Mouse (Mus musculus) spleen, postnatal 36 days (tissue): Measurements from ENCODE around the gene Mtrex.
A peak's percentile ranks its signal among the peaks of the same experiment; 100 is the strongest.

Experiments used
- DNase-seq, 2 experiments: peaks; one replicate each; pipeline ENCODE4 v3.0.0; 2022; ENCODE audit warnings: low spot score in 2 of 2, mixed read lengths in 1 of 2

The Mtrex gene

GRCm38 (mm10) chr13:112927287-112928001 is at the start of gene Mtrex, which contains the start of gene Dhx29:
Mtrex (minus strand) TSS chr13:112927398.
Dhx29 (plus strand) TSS chr13:112927454.
- peak; percentile 96 to 97 for DNase-seq

GRCm38 (mm10) chr13:112976720-112977119 is 49.5 kb upstream of the Mtrex start:
- no peak for DNase-seq

GRCm38 (mm10) chr13:112967267-112967666 is 40.1 kb upstream of the Mtrex start:
- no peak for DNase-seq

GRCm38 (mm10) chr13:112964421-112964820 is 37.2 kb upstream of the Mtrex start:
- DNase-seq: no peak

DNA sequence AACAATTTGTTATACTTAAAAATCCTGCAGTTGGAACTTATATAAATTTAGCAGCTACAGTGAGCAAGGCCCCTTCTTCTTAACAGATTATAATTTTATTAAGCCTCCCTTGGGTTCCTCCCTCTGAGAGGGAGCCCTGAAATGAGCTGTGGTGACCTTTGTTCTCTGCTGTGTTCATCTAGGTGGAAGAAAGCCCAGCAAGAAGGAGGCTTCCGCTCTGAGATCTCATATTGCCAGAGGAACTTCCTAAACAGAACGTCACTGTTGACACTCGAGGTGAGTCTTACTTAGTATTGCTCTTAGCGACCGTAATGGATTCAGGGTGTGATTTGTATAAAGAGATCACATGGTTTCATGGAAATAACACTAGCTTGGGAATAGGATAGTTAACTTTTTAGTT is 35.9 kb upstream of the Mtrex start:
- no peak for DNase-seq

DNA sequence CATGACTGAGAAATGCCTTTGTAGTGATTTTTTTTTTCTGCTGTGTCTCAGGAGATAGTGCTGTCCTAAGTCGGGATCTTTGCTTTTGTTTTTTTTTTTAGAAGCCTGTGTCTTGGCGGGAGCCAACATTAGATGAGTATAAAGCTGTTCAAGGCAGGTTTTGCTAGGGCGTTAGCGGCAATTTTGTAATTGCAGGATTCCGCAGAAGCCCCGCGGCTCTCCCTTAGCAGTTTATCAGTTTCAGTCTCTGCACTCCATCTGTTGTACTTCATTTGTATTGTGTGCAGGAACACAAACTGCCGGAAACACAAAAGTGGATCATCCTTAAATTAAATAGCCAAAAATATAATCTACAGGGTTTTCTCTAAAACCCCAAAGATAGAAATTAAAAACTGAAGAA is 26.9 kb upstream of the Mtrex start:
- DNase-seq: no peak

DNA sequence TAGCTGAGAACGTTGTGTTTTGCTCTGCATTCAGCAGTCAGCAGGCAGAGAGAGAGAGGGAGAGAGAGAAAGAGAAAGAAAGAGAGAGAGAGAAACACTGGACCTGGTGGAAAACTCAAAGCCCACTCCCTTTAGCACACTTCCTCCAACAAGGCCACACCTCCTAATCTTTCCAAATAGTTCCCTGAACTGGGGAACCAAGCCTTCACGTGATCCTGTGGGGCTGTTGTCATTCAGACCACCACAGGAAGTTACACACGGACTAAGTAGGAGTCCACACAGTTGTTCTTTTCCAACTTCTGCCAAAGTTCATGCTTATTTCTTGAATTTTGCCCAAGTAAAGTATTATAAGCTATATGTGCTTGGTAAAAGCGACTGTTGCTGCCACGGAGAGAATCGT is 18.7 kb upstream of the Mtrex start:
- DNase-seq: no peak

GRCm38 (mm10) chr13:112945312-112945711 is 18.1 kb upstream of the Mtrex start:
- no peak for DNase-seq

DNA sequence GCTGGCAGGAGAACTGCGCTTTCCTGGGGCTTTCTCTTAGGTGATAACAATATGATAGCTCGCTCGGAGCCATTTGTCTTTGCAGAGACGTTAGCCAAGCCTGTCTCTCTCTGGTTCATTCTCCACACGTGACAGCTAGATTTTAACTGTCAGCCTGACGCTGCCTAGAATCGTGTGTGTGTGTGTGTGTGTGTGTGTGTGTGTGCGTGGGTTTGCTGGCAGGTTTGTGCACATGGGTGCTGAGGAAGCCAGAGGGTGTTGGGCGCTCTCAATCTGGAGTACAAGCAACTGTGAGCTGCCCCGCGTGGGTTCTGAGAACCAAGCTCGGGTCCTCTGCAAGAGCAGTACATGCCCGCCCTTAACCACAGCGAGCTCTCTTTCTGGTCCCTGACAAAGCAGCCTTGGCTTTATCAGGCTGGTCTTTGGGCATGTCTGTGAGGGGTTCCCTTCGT is 14.7 kb upstream of the Mtrex start:
- DNase-seq: no peak

DNA sequence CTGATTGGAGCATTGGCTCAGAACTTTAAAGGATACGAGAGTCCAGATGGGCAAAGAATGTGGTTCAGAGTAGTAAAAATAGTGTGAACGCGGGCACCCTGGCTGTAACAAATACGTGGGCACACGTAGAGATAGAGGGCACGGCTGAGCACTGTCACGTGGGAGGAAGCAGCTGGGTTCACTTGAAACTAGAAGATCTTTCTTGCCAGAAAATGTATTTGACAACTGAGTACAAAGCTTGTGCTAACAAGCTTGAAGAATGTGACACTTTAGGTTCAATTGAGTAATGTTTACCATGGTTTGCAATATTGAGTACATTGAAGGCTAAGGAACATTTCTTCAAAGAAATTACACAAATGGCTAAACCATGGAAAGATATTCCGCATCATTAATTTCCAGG is 10.9 kb upstream of the Mtrex start:
- DNase-seq: no peak

- DNase-seq: no peak
Observed at GRCm38 (mm10) chr13:112928038-112928668, 955 bp upstream of the Mtrex start.

GRCm38 (mm10) chr13:112926796-112927195 is 402 bp downstream of the Mtrex start:
- peak; percentile 14 to 38 for DNase-seq

DNA sequence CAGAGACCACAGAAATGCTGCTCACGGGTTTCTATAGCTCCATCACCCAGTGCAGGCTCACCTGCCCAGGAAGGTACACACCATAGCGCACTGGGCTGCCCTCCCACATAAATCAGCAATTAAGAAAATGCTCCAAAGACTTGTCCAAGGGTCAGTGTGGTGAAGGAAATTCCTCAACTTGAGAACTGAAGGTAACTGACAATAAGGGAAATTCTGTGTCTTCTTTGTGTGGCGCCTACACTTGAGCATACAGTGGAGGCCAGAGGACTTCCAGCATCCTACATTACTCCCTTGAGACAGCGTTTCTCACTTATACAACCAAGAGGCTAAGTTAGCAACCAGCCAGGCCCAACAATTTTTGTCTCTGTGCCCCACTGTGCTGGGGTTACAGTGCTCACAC is 1.2 kb downstream of the Mtrex start:
- DNase-seq: no peak

DNA sequence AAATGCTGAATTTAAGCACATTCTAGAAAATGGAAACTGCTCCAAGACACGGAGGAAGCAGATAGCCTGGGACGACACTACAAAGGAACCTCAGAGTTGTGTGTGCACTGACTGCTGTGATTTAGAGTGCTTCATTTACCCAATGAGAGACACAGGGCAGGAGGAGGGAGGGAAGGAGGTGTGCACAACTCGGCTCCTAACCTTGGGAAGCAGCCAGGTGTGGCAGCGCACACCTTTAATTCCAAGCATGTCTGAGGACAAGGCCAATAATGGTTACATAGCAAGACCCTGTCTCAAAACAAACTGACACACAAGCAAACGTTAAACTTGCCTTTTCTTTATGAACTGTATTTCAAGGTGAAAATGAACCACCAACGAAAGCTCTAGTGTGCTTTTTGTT is 1.9 kb downstream of the Mtrex start:
- DNase-seq: no peak

- DNase-seq: no peak
Observed at GRCm38 (mm10) chr13:112920906-112921305, 6.3 kb downstream of the Mtrex start.

DNA sequence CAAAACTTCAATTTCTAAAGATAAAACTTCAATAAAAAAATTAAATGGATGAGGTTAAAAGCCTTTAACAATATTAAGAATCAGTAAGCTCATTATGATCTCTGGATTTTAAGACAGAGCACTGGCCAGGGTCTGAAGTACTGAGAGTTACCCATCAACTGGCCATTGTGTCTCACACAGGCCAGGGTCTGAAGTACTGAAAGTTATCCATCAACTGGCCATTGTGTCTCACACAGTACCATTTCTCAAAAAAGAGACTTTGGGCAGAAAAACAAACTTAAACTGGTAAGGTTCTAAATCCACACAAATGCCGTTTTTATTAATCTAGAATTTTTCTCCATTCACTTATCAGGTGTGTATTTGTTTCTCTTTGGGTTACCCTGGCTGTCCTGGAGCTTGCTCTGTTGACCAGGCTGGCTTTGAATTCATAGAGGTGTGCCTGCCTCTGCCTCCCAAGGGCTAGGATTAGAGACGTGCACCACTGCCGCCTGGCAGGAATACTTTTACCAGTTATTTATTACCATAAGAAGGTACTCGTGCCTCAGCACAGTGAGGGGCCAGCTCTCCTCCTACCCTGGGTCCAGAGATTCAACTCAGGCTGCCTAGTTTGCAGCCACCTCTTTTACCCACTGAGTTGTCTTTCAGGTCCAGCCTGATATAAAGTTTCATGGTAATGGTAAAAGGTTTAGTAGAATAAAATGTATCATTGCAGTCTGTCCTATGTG is 7.9 kb downstream of the Mtrex start:
- DNase-seq: no peak

DNA sequence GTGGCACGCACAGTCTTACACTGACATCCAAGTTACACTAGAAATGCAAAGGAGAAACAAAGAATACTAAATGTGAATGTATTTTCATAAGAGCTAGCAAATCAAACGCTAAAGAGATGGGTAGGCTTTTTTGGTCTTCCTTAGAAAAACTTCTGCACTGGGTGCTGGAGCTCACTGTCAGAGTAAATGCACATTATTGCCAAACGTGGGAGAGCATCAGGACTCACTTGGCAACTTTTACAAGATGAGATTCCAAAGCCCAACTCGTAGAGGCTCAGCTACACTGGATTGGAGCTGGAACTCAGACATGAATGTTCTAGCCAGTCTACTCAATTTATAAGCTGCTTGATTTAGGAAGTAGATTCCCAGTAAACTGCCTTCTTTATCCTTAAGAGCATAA is 16.8 kb downstream of the Mtrex start:
- no peak for DNase-seq

DNA sequence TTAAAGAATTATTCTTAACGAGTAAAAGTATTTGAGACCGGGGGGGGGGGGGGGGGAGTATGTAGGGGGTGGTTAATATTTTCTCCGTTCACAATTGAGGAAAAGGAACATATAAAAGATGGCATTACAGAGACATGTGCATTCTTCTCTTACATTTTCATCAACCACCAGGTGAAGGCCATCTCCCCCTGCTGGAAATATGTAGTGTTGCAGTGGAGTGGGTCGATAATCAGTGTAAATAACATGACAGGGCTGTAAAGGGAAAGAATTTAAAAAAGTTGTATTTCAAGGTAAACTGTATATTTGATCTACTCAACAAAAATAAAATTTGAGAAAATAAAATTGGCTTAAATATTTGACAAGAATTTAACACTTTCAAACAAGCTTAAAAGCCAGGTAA is 17.5 kb downstream of the Mtrex start:
- DNase-seq: peak in 1 of 2 experiments; percentile 31

DNA sequence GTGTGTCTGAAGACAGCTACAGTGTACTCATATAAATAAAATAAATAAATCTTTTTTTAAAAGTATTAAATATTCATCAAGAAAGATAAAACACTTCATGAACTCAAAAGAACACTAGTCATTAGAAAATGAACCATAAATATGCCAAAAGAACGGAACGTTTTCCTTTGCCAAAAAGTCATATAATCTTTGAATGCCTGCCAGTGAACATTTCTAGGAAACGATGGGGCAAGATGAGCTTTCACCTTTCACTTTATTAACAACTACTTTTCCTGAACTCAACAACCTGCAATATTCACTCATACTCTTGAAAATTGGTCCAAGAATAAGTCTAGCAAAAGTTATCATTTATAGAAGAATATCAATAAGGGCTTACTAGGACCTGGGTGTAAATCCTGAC is 25.0 kb downstream of the Mtrex start:
- no peak for DNase-seq

- no peak for DNase-seq
Observed at GRCm38 (mm10) chr13:112887234-112887633, 40.0 kb downstream of the Mtrex start.

DNA sequence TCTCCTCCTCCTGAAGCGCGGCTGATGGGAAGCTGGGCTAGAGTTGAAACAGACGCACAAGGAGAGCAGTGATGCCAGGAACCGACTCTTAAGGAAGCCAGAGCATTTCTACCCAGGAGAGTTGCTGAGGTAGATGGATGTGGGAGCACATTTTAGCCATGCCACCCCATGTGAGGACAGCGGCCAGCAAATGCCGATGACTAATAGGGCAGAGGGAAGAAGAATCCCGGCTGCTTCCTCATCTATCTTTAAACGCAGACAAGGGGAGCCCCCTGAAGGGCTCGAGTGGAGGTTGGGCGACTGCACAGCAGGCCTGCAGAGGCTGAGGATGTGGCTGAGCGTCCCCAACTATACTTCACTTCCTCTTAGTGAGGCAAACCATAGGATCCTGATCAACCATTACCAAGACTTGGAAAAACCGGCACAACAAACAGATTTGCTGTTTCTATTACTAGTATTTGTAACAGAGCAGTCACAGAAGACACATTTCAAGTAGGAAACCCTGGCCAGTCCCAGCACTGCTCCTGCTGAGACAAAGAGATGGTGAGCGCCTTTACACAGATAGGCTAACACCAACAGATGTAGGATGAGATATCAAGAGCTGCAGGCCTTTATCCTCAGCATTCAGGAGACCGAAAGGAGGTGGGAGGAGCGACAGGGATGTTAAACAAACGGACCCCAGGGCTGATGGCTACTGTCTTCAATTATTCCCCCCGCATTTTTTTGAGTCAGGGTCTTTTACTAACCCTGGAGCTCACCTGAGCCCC is 55.5 kb downstream of the Mtrex start:
- DNase-seq: no peak
